Comparison of ENCODE assay signal across 14 mouse cellular contexts in genomic region chr17:65683731-65684130, GRCm38 (mm10). TPM values are rescaled to one million over a fixed set of nuclear protein-coding genes. Genes with fewer than 3 reads are reported as not detected.
DNase-seq lines count a peak whose midpoint lies in the region; ATAC-seq and TF ChIP-seq lines count a peak whose summit lies in the region.
"Had no signal": no experiment of that assay in that cellular context is flagged by ENCODE, and none has a peak within 500 bp of the region (broad histone marks: within the 10 kb centered on the region; RNA-seq: fewer than 3 reads in every experiment).

No protein-coding gene starts in this region.

- no peak overlapping the region for H3K9ac ChIP-seq in midbrain, embryonic 11.5 days (ENCODE audit: low read length)
- H3K9ac ChIP-seq in midbrain, embryonic 14.5 days (replicated peaks; ENCODE audit: low read length), result no peak overlapping the region
- no peak overlapping the region for H3K9ac ChIP-seq in intestine, embryonic 16.5 days (ENCODE audit: low read depth, low read length)
- H3K9ac ChIP-seq: embryonic facial prominence, embryonic 12.5 days; liver, embryonic 14.5 days had no signal

- H3K36me3 ChIP-seq in midbrain, embryonic 11.5 days (ENCODE audit: control insufficient read depth, insufficient read depth, low read length), result no peaks in the 10 kb centered on the region
- H3K36me3 ChIP-seq in midbrain, embryonic 14.5 days (ENCODE audit: control insufficient read depth, insufficient read depth, low read length), result no peaks in the 10 kb centered on the region
- H3K36me3 ChIP-seq in myocyte (ENCODE audit: control insufficient read depth, insufficient read depth), result peaks cover 6% of the 10 kb centered on the region
- no peaks in the 10 kb centered on the region for H3K36me3 ChIP-seq in intestine, embryonic 16.5 days (ENCODE audit: control insufficient read depth, insufficient read depth, low read length)
- H3K36me3 ChIP-seq: embryonic facial prominence, embryonic 12.5 days; midbrain, embryonic 10.5 days had no signal

- no peak overlapping the region for H3K27ac ChIP-seq in midbrain, embryonic 11.5 days (ENCODE audit: low read depth, low read length)
- H3K27ac ChIP-seq in midbrain, embryonic 14.5 days (replicated peaks; ENCODE audit: low read depth, low read length), result no peak overlapping the region
- no peak overlapping the region for H3K27ac ChIP-seq in intestine, embryonic 16.5 days (ENCODE audit: low read length)
- H3K27ac ChIP-seq: embryonic facial prominence, embryonic 12.5 days; liver, embryonic 14.5 days; midbrain, embryonic 10.5 days had no signal

- H3K79me2 ChIP-seq in myocyte (ENCODE audit: control insufficient read depth, insufficient read depth), result no peaks in the 10 kb centered on the region

- H3ac ChIP-seq in myocyte (ENCODE audit: control insufficient read depth, insufficient read length), result no peak overlapping the region

- H3K9me3 ChIP-seq in midbrain, embryonic 11.5 days (ENCODE audit: control insufficient read depth, low read length), result no peaks in the 10 kb centered on the region
- H3K9me3 ChIP-seq in midbrain, embryonic 14.5 days (ENCODE audit: control insufficient read depth, low read length), result no peaks in the 10 kb centered on the region
- H3K9me3 ChIP-seq in intestine, embryonic 16.5 days (ENCODE audit: control insufficient read depth, low read length), result no peaks in the 10 kb centered on the region
- H3K9me3 ChIP-seq: embryonic facial prominence, embryonic 12.5 days; midbrain, embryonic 10.5 days had no signal

- H3K27me3 ChIP-seq in midbrain, embryonic 11.5 days (ENCODE audit: control insufficient read depth, insufficient read depth, low read length), result no peaks in the 10 kb centered on the region
- H3K27me3 ChIP-seq in midbrain, embryonic 14.5 days (ENCODE audit: control insufficient read depth, insufficient read depth, low read length), result no peaks in the 10 kb centered on the region
- no peaks in the 10 kb centered on the region for H3K27me3 ChIP-seq in myocyte (ENCODE audit: control insufficient read depth, insufficient read depth, insufficient read length)
- H3K27me3 ChIP-seq in intestine, embryonic 16.5 days (replicated peaks; ENCODE audit: control insufficient read depth, insufficient read depth, low read length), result no peaks in the 10 kb centered on the region
- H3K27me3 ChIP-seq: embryonic facial prominence, embryonic 12.5 days; Patski had no signal

- WGBS in midbrain, embryonic 11.5 days, result 87% methylated on average over 2 of the region's 2 CpGs
- 80% methylated on average over 2 of the region's 2 CpGs for WGBS in midbrain, embryonic 14.5 days
- WGBS in intestine, embryonic 16.5 days, result 75% methylated on average over 2 of the region's 2 CpGs

- no peak overlapping the region for H3K4me3 ChIP-seq in midbrain, embryonic 11.5 days (ENCODE audit: low read depth, low read length)
- no peak overlapping the region for H3K4me3 ChIP-seq in midbrain, embryonic 14.5 days (replicated peaks; ENCODE audit: low read depth, low read length)
- no peak overlapping the region for H3K4me3 ChIP-seq in myocyte
- H3K4me3 ChIP-seq in intestine, embryonic 16.5 days (ENCODE audit: low read length), result no peak overlapping the region
- H3K4me3 ChIP-seq: embryonic facial prominence, embryonic 12.5 days; midbrain, embryonic 10.5 days had no signal

- no peaks in the 10 kb centered on the region for H3K4me1 ChIP-seq in midbrain, embryonic 11.5 days (ENCODE audit: control insufficient read depth, insufficient read depth, low read length)
- H3K4me1 ChIP-seq in midbrain, embryonic 14.5 days (ENCODE audit: control insufficient read depth, insufficient read depth, low read length), result no peaks in the 10 kb centered on the region
- H3K4me1 ChIP-seq in intestine, embryonic 16.5 days (ENCODE audit: control insufficient read depth, insufficient read depth, low read length), result peaks cover 8% of the 10 kb centered on the region; the same call in 1 of the 2 replicates
- H3K4me1 ChIP-seq: midbrain, embryonic 10.5 days had no signal

- DNase-seq in gastrocnemius, adult 18-20 months (ENCODE audit: low spot score), result peak; percentile 78
- no peak for DNase-seq in gastrocnemius, postnatal 10 days
- DNase-seq in midbrain, embryonic 11.5 days (ENCODE audit: low spot score, missing footprints), result peak; percentile 33
- no peak for DNase-seq in midbrain, embryonic 14.5 days
- peak; percentile 40 to 66 for DNase-seq in gastrocnemius, adult 8-10 months (ENCODE audit: low spot score in 2 of 2)
- no peak for DNase-seq in thymus, postnatal 14 days
- DNase-seq: B cell, adult 2 months; kidney, adult 18-20 months had no signal

- no peak overlapping the region for H3K4me2 ChIP-seq in midbrain, embryonic 11.5 days
- no peak overlapping the region for H3K4me2 ChIP-seq in midbrain, embryonic 14.5 days (ENCODE audit: low read length)
- H3K4me2 ChIP-seq in myocyte (ENCODE audit: low read depth), result peak overlapping the region; percentile 20
- no peak overlapping the region for H3K4me2 ChIP-seq in intestine, embryonic 16.5 days (ENCODE audit: low read depth, low read length)
- H3K4me2 ChIP-seq: embryonic facial prominence, embryonic 12.5 days had no signal

- TF ChIP-seq POLR2A in myocyte (IDR thresholded peaks at IDR 0.05; ENCODE audit: insufficient read length, low read depth), result no peak

- no peak for ATAC-seq in midbrain, embryonic 11.5 days (ENCODE audit: low FRiP score)
- no peak for ATAC-seq in midbrain, embryonic 14.5 days (ENCODE audit: low FRiP score, low TSS enrichment)
- no peak for ATAC-seq in intestine, embryonic 16.5 days
- ATAC-seq: Patski had no signal

TF ChIP-seq in myocyte, 11 proteins besides CTCF, POLR2A, EP300 and RAD21:
- TF ChIP-seq MYOD1 (IDR thresholded peaks at IDR 0.05; ENCODE audit: control insufficient read depth in 1 of 3, insufficient read length in 2 of 3, low read depth in 2 of 3) (no peak), TCF12 (IDR thresholded peaks at IDR 0.05; ENCODE audit: insufficient read depth, poor library complexity, severe bottlenecking) (no peak), SRF (IDR thresholded peaks at IDR 0.05; ENCODE audit: control insufficient read depth, insufficient read length, low read depth) (no peak), E2F4 (IDR thresholded peaks at IDR 0.05; ENCODE audit: insufficient read depth) (no peak), REST (IDR thresholded peaks at IDR 0.05; ENCODE audit: insufficient read depth, insufficient read length) (no peak), USF1 (IDR thresholded peaks at IDR 0.05; ENCODE audit: low read depth) (no peak), TCF3 (IDR thresholded peaks at IDR 0.05; ENCODE audit: insufficient read length, low read depth) (no peak), CEBPB (IDR thresholded peaks at IDR 0.05; ENCODE audit: insufficient read depth, poor library complexity, severe bottlenecking) (no peak), MAX (IDR thresholded peaks at IDR 0.05; ENCODE audit: low read depth) (no peak), POLR2AphosphoS2 (IDR thresholded peaks at IDR 0.05; ENCODE audit: insufficient read length, low read depth) (no peak)

RNA-seq across cellular contexts. Expression of gene Txndc2, which starts 41.8 kb away (rescaled TPM):
- total RNA-seq in gastrocnemius, adult 18-20 months (2021), result not detected
- total RNA-seq in gastrocnemius, postnatal 10 days (2021), result under 1 TPM in 1 of 2 experiments, not detected in 1; 0.14 TPM
- polyA plus RNA-seq in midbrain, embryonic 11.5 days (2014; fragmentation: Nextera tagmentation; extraction: Ambion mirVana), result 0.12 and 0.18 TPM in 2 replicates
- polyA plus RNA-seq in midbrain, embryonic 14.5 days (2014; fragmentation: Nextera tagmentation; extraction: Ambion mirVana), result 0.12 TPM in 2 replicates
- not detected for total RNA-seq in gastrocnemius, adult 8-10 months (2022)
- polyA plus RNA-seq in myocyte (2012; fragmentation: generic; extraction: Trizol), result 0.04 TPM
- not detected in 2 replicates for polyA plus RNA-seq in intestine, embryonic 16.5 days (2015; fragmentation: Nextera tagmentation; extraction: Ambion mirVana)
- polyA plus RNA-seq: liver, embryonic 14.5 days; midbrain, embryonic 10.5 days; Patski had no signal

Comparison
In these comparisons a context has a peak if more than half of its experiments do, and no peak if none do; other contexts are left out.
1. DNase-seq: peak in gastrocnemius, adult 18-20 months (single experiment), midbrain, embryonic 11.5 days (single experiment) and gastrocnemius, adult 8-10 months (2 of 2); none in gastrocnemius, postnatal 10 days (single experiment), midbrain, embryonic 14.5 days (single experiment) and thymus, postnatal 14 days (single experiment).